Mouse (Mus musculus) erythroblast, adult 5-6 weeks (primary cell): ENCODE data around the gene Mgll. TPM values are rescaled to one million over a fixed set of nuclear protein-coding genes. Genes with fewer than 3 reads are reported as not detected.
A peak's percentile ranks its signal among the peaks of the same experiment; 100 is the strongest.

Source experiments
- ATAC-seq: replicated peaks from 2 replicates; pipeline ENCODE4 v1.8.0; 2016; ENCODE audit warnings: moderate number of reproducible peaks, mild to moderate bottlenecking, moderate TSS enrichment, inconsistent platforms; ENCODE audit not compliant: poor library complexity, low FRiP score, severe bottlenecking
- total RNA-seq, 2 experiments: library from RNA; stranded (forward) in 1 of 2; stranded (reverse) in 1 of 2; fragments of 150-400 nt in 1 of 2; fragments of 200-764, 138-1000 nt in 1 of 2; gene quantifications; 2 replicates each; pipeline versions ENCODE4 v1.2.3 to v1.2.4; 2015 to 2017; ENCODE audit warnings: low replicate concordance in 2 of 2

Gene Mgll
- total RNA-seq, 2 experiments from 2014 or later: 29.8 to 44.1 TPM

DNA sequence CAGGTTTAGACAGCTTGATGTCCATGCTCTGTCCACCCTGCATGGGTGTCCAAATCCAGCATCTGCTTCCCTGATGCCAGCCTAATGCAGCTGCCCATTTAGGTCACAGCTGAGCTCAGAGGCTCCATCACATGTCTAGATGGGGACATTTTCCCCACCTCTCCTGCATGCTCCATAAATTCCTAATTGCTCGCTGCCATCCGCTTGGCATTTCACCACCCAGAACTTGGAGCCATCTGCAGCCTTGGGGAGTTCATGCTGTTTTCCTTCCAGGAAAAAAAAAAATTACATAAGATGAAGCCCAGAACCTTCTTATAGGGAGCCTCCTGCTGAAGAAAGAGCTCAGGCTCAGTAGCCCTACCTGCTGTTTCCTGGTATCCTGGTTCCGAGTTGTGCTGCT lies 17.6 kb downstream of the Mgll start:
- ATAC-seq: no peak

DNA sequence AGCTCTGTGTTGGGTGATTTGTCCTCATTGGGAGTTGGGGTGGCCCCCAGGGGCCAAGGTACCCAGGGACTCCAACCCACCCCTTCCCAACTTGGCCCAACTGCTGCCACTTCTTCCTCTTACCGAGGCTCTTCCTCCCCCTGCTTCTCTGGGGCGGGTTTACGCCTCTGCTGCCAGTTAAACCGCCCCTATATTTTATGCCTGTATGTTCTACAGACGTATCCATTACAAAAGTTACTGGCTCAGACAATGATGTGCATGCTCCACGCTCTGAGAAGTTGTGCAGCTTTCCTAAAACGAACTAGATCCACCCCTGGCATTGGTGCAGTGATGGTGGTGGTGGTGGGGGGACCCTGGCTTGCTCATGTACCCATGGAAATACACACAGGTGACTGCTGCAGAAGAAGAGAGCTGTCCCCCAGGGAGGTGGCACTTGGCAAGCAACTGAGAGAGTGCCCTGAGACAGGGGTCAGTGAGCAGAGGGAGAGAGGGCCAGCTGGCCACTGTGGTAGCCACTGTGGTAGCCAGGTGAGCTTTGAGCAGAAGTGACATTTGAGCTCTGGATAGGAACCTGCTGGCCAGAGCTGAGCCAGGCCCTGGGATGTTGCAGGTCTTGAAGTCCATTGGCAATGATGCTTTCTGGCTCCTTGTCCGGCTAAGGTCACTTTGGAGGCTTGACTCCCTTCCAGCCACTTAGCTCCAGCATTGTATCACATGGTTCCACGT lies 18.2 kb downstream of the Mgll start:
- no peak for ATAC-seq

DNA sequence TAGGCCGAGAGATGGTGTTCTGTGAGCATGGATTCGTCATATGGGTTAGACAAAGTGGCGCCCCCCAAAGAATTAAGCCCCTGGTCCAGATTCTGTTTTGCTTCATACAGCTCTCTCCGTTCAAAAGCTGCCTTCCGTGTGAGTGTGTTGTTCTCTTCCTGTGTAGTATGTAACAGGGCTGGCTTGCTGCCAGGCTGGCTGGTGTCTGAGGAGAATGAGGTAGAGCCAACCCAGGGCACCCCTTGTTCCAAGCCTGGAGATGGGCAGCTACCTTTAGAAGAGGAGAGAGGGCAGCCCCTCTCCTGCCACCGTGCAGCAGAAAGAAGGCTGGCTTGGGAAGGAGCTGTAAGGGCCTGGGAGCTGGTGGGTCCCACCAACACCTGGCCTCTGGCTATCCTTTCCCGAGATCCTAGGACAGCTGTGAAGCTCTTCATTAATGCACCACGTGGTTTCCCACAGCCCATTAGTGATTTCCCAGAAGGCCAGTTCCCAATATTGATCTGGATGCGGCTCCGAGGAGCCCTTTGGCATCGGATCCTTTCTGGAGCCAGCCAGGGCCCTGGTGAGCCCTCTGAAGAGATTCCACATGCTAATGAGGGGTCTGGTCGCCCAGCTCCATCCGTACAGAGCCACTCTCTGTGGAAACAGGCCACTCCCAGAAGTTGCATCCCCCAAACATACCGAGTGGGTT lies 19.5 kb downstream of the Mgll start:
- no peak for ATAC-seq

DNA sequence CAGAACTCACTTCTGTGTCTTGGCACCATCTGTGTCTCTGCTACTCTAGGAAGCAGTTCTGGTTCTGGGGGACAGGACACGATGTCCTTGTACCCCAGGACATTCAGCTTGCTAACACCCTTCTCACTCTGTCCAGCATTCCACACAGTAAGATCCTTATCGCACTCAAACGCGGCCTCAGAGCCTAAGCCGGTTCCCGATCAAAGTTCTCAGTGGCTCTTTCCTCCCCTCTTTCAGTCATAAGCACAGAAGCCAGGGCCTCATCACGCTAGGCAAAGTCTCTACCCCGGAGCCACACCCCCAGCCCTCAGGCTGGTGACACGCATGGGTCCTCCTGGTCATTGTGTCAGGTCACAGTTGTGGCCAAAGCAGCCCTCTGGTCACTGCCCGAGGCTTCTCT lies 20.8 kb downstream of the Mgll start:
- ATAC-seq: no peak

DNA sequence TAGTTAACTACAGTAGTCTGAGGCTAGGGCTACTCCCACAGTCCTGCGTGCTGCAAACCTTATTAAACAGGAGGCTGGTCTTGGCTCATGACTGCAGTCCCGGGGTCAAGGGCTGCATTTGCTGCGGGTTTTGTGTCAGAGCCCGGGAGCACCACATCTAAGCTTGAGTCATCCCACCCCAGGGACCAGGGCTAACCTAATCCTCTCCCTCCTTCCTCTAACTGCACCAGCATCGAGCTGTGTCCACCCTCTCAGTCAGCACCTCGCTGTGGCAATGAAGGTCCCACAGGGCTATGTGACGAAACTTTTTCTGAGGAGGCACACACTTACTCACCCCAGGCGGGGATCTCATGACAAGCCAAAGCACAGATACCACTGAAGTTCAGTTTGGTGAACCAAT lies 22.1 kb downstream of the Mgll start:
- no peak for ATAC-seq

DNA sequence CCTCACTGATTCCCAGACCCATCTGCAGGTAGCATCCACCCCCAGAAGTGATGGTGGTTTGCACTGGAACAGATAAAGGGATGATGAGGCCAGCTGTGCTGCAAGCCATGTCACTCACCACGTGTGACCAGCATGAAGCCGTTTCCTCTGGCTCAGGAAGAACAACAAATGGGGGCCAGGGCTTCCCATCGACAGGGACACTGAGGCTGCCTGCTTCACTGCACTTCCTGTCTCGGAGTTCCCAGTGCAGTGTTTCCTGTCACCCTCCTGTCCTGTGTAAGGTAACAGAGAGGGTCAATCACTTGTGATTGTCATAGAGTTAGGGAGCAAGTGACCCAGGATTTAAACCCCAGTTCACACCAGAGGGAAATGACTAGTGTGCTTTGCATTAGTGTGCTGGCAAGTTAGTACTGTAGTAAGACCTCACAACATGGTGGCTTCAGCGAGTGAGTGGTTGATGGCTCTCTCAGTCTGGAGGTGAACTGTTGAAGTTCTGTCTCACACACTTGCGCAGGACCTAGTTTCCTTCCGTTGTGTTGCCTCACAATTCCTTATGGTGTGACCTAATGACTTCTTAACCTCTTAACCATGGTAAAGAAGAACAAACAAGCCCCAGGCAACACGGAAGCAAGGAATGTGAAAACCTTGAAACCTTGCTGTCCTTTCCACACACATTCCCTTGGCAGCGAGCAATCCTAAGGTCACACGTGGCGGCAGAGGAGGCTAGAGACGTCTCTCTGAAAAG lies 23.3 kb downstream of the Mgll start:
- no peak for ATAC-seq

DNA sequence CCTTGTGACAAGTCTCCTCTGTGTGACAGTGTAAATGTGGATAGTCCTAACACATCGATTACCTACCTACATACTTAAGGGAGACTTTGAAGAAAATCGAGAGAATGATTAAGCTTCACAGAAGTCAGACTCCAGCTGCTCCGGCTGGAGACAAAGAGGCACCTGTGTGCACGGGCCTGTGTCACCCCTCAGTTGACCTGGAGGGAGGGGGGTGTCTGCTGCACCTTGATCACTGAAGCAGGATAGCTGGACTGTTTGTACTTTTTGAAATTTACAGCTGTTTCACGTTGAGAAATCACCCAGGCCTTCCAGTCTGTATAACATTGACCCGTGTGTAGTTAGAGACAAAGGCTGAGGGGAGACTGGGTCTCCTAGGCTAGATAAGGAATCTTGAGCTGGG lies 26.7 kb downstream of the Mgll start:
- no peak for ATAC-seq

DNA sequence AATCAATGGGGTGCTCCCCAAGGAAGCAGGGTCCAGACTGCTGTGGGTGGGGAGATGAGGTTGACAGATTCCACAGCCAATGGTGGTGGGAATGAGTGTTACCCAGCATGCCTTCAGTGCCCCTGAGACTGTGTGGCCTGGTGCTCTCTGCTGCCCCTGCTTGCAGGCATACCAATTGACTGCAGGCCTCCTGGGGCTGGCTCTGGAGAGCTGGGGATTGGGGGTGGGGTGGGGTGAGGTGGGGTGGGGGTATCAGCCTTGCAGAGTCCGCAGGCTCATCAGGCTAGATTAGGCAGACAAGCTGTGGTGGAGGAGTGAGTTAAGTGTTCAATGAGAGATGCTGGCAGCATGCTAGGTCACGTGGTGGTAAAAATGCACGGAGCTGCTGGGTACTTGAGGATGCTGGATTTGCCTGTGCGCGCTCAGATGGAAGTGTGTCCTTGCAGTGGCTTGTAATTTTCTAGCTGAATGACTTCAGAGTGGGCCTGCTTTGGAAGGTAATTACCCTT lies 28.6 kb downstream of the Mgll start:
- no peak for ATAC-seq

DNA sequence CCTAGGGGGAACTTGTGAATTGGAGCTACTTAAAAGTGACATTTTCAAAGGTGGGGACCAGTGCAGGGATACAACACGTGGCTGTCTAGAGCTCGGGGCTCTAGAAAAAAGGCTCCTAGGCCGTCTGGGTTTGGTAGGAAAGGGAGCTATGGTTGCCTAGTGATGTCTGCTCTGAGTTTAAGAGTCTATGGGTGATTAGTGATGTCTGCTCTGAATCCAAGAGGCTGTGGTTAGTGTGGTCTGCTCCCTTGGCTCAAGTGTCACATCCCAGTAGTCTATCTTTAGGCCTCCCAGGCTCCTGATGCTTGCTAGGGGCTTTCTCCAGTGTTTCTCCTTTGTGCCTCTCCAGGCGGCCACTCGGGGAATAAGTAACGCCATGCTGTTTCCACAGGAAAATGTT lies 29.4 kb downstream of the Mgll start:
- ATAC-seq: no peak

DNA sequence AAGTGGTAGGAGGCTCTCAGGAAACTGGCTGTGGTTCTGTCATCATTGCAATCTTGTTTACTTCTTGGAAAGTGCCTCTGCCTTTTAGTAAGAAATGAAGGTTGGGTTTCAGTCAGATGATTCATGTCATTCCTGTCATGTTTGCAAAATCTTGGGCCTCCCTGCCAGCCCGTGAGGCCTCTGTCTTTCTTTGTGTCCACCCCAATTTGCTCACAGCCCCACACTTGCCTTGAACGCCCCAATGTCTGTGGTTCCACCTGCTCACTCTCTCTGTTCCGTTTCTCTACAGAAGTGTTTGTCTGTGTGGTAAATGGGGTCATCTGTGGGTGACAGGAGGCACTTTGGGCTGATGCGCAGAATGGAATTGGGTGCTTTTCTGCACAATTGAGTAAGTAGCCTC lies 32.8 kb downstream of the Mgll start:
- ATAC-seq: no peak

DNA sequence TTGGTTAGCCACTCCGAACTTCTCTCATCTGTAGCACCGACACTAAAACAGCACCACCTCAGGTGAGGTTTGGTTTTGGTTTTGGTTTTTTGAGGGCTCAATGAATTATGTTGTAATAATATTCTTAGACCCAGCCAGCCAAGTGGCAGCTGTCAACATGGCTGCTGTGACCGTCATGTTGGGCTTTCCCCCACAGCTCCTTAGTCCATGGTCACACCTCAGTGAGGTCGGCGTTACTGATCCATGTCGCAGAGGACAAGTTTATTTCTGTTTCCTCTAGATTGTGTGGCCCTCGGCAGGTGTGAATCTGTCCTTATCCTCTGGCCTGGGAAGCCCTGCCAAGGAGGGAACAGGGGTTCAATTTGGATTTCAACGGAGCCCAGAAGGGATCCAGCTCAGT lies 33.9 kb downstream of the Mgll start:
- ATAC-seq: peak; percentile 16

DNA sequence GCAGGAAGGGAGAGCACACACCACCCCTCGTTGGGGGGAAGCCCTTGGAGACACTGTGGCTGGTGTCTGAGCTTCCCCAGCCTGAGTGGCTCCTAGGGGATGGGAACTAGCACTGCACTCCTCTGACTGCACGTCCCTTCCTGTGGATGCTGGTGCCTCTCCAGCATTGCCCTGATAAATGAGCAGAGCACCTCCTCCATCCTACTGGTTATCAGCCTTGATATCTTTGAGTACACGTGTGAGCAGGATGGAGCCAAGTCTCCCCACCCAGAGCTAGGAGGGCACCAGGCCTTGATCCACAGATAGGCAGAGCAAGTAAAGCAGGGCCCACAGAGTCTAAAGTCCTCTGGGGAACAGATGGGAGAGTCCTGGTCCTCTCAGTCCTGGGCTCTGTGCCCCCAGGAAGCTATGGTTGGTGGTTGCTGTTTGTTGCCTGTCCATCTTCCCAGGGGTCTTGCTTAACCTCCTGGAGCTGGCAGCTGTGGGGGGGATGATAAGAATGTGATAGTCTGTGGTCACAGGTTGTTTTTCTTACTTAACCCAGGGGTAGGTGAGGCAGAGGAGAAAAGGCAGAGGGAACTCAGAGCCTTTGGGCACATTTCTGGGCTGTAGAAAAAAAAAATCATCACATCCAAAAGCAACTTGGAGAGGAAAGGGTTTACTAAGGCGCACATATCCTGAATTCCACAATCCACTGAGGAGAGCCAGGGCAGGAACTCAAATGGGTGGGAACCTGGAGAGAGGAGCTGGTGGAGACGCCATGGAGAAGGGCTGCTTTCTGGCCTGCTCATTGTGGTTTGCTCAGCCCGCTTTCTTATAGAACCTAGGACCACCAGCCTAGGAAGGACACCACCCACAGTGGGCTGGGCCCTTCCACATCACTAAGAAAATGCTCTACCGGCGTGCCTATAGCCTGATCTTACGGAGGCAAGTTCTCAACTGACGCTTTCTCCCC lies 34.6 kb downstream of the Mgll start:
- peak; percentile 71 for ATAC-seq

DNA sequence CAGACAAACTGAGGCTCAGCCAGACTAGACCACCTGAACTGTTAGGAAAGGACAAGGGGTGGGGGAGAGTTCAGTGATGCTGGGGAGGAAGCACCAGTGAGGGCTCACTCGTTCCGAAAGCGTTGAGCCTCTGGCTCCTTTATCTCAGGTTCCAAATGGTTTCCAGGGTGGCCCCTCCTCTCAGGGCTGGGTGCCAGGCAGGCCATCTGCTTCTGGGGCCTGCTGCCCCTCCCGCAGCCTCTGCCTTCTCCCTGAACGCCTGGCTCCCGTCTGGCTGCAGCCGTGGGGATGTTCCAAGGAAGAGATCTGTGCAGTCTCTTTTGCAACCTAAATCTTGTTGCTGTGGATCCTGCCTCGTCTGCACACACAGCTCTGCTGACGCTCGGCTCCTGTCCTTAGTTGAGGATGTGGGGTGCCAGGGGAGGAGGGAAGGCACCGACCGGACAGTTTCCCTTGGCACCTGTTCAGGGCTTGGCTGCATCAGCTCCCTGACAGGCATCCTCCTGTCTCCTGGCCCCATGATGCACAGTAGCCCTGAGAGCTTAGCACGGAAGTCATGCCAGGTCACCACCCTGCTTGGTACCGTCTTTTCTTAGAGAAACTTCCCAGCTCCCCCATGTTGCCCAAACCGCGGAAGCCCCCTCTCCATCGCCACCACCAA lies 35.7 kb downstream of the Mgll start:
- ATAC-seq: peak; percentile 80

DNA sequence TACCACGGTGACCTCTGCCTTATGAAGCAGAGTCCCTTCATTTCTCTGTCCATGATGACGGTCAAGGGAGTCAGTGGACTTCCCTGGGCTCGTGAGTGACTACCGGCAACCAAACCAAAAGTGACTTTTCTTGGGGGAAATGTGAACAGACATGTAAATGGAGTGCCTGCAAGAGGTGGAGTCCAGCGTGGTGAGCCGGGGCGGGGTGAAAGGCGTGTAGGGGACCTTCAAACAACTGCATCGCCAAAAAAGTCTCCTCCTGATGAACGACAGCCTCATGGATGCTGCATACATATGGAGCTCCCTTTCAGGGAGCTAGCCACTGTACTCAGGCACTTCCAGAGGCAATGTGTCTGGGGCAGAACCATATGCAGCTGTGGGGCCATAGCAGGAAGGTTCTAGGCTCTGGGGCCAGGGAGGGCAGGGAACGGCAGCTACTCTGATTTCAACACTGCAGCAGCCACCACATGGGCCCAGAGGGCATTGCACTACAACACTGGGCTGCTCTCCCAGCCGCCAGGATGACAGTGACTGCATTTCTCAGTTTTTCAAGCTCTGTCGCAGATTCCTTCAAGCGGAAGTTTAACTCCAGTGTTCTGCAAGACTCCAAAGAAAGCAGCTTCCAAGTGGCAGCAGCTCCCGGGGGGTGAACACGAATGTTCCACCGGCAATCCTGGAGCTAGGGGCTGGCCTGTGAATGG lies 36.9 kb downstream of the Mgll start:
- ATAC-seq: no peak

DNA sequence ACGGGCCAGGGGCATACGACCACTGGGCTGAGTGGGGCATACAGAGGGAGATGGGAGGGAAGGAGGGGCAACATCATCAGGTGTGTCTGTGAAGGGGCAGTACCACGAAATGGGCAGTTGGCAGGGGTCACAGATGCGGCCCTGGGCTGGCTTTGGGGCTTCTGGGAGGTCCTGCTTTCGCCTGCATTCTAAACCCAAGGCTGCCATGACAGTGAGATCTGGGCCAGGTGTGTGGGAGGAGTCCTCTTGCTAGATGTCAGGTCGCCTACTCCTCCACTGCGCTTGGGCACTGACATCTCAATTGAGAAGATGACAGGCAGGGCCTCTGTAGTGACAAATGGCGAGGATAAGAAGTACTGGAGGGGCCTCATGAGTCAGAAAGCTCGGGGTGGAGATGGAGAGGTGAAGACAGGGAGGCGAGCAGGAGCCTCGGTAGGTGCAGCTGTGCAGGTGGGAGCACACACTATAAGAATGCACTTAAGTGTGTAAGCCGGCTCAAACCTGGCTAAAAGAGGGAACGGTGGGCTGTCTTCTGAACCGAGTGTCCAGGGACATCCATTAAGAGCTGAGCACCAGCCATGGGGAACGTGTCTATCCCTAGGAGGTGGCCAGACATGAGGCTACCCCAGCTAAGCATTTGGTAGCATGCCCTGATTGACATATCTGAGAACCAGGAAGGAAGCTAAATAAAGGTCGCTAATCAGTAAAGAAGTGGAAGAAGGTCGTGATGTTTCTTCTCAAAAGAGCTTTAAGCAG lies 37.6 kb downstream of the Mgll start:
- no peak for ATAC-seq

DNA sequence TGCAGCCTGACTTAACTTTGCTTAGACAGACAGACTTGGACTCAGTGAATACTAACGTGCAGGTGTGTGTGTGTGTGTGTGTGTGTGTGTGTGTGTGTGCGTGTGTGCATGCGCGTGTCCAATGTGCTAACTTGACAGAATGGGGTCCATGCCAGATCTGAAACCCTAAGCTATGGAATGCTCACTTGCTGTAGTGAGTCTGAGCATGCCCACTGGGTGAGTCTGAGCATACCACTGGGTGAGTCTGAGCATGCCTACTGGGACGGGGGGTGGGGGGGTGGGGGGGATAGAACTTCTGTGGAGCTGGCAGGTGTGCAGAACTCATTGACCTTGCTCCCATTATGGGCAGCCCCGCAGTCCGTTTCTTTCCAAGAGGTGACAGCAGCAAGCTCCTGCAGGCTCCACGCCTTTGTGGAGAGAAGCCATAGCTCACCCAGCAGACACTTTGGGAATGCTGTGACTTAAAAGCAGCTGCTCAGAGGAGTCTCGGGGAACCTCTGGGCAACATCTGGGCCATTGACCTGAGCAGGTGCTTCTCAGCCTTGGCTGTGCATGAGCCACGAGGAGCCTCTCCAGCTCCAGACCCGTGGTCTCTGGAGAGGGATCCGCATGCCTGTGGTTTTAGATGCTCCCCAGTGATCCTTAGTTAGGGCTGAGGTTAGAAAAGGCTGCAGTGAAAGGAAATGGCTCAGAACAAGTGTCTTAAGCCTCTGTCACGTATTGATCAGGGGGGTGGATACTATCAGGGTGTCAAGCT lies 38.4 kb downstream of the Mgll start:
- no peak for ATAC-seq

DNA sequence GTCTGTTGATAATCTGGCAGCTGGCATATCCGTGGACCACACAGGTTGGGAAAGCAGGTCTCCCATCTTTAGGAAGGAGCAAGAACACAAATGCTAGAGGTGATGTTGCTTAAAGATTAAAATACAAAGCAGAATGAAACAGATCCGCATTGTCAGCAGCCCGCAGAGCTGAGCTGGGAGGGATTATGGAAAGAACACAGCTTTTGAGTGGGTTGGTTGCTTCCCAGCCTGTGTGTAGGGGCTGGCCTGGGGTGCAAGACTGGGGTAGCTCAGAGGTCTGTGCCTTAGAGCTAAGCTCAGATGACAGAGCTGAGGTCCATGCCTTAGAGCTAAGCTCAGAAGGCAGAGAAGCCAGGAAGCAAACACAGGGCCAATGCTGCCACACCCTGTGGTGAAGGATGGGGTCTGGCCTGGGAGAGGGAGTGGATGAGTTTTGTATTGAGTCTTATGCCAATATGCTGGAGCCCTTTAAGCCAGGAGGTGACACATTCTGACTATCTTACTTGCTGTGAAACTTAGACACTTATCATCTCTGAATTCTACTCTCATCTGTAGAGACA lies 39.4 kb downstream of the Mgll start:
- ATAC-seq: no peak
